Mouse (Mus musculus): ENCODE measurements at regions not wholly inside any gene's neighbourhood (a gene's known extent, or its start where the extent isn't known, plus 50 kb on each side); places are given as distances from the start of the nearest gene placed in this dataset.

GRCm38 (mm10) chr7:73185591-73185990 is 189.7 kb upstream of the Rgma start:
- Histone ChIP-seq H3K4me1 (ENCODE audit: insufficient read depth) (no peaks in the 10 kb centered on the region), H3K9me3 (ENCODE audit: low read depth, low read length) (no peaks in the 10 kb centered on the region), H3K27ac (ENCODE audit: low read depth) (no peak overlapping the region), H3K27me3 (ENCODE audit: insufficient read depth, low read length) (no peaks in the 10 kb centered on the region), H3K4me2 (no peak overlapping the region), H3K9ac (no peak overlapping the region), H3K4me3 (ENCODE audit: low read depth, low read length) (no peak overlapping the region), H3K36me3 (ENCODE audit: insufficient read depth) (no peaks in the 10 kb centered on the region)
- ATAC-seq (ENCODE audit: insufficient read depth) (no peak), DNase-seq (no peak)
- 94% methylated on average over 5 of the region's 5 CpGs for WGBS
- no peak for TF ChIP-seq CTCF (IDR thresholded peaks at IDR 0.05; ENCODE audit: low read depth)

GRCm38 (mm10) chr7:73186501-73186900 is 188.8 kb upstream of the Rgma start:
- Histone ChIP-seq H3K36me3 (ENCODE audit: insufficient read depth) (no peaks in the 10 kb centered on the region), H3K9me3 (ENCODE audit: low read depth, low read length) (no peaks in the 10 kb centered on the region), H3K27me3 (ENCODE audit: insufficient read depth, low read length) (no peaks in the 10 kb centered on the region), H3K27ac (ENCODE audit: low read depth) (no peak overlapping the region), H3K9ac (no peak overlapping the region), H3K4me2 (no peak overlapping the region), H3K4me1 (ENCODE audit: insufficient read depth) (no peaks in the 10 kb centered on the region), H3K4me3 (ENCODE audit: low read depth, low read length) (no peak overlapping the region)
- WGBS: 87% methylated on average over 3 of the region's 3 CpGs
- no peak for TF ChIP-seq CTCF (IDR thresholded peaks at IDR 0.05; ENCODE audit: low read depth)
- ATAC-seq (ENCODE audit: insufficient read depth) (no peak), DNase-seq (no peak)

- WGBS: 51% methylated on average over 12 of the region's 12 CpGs
- Histone ChIP-seq H3K27me3 (ENCODE audit: insufficient read depth, low read length) (no peaks in the 10 kb centered on the region), H3K36me3 (ENCODE audit: insufficient read depth) (no peaks in the 10 kb centered on the region), H3K4me1 (ENCODE audit: insufficient read depth) (no peaks in the 10 kb centered on the region), H3K4me3 (ENCODE audit: low read depth, low read length) (no peak overlapping the region), H3K27ac (ENCODE audit: low read depth) (no peak overlapping the region), H3K9ac (no peak overlapping the region), H3K9me3 (ENCODE audit: low read depth, low read length) (peaks cover 5% of the 10 kb centered on the region; the same call in 1 of the 2 replicates), H3K4me2 (no peak overlapping the region)
- ATAC-seq (ENCODE audit: insufficient read depth): no peak
- DNase-seq: no peak
- no peak for TF ChIP-seq CTCF (IDR thresholded peaks at IDR 0.05; ENCODE audit: low read depth)
Measured at GRCm38 (mm10) chr7:73191388-73192278, 183.7 kb upstream of the Rgma start.

- no peaks in the 10 kb centered on the region; the same call in 1 of the 2 replicates for H3K4me1 ChIP-seq (ENCODE audit: insufficient read depth)
- no peak for ATAC-seq (ENCODE audit: insufficient read depth)
- H3K36me3 ChIP-seq (ENCODE audit: insufficient read depth): no peaks in the 10 kb centered on the region
- H3K9ac ChIP-seq: no peak overlapping the region
- H3K27me3 ChIP-seq (ENCODE audit: insufficient read depth, low read length): no peaks in the 10 kb centered on the region
- no peak for DNase-seq
- no peak for TF ChIP-seq CTCF (IDR thresholded peaks at IDR 0.05; ENCODE audit: low read depth)
- H3K27ac ChIP-seq (ENCODE audit: low read depth): no peak overlapping the region
- H3K4me3 ChIP-seq (ENCODE audit: low read depth, low read length): no peak overlapping the region
- no peak overlapping the region for H3K4me2 ChIP-seq
- peaks cover 5% of the 10 kb centered on the region; the same call in 1 of the 2 replicates for H3K9me3 ChIP-seq (ENCODE audit: low read depth, low read length)
- 69% methylated on average over 7 of the region's 7 CpGs for WGBS
Measured at GRCm38 (mm10) chr7:73192839-73193238, 182.5 kb upstream of the Rgma start.

GRCm38 (mm10) chr7:73195306-73195705 is 180.0 kb upstream of the Rgma start:
- no peak for DNase-seq
- Histone ChIP-seq H3K9me3 (ENCODE audit: low read depth, low read length) (peaks cover 5% of the 10 kb centered on the region; the same call in 1 of the 2 replicates), H3K4me2 (no peak overlapping the region), H3K27me3 (ENCODE audit: insufficient read depth, low read length) (no peaks in the 10 kb centered on the region), H3K4me1 (ENCODE audit: insufficient read depth) (no peaks in the 10 kb centered on the region; the same call in 1 of the 2 replicates), H3K36me3 (ENCODE audit: insufficient read depth) (no peaks in the 10 kb centered on the region), H3K4me3 (ENCODE audit: low read depth, low read length) (no peak overlapping the region), H3K9ac (no peak overlapping the region), H3K27ac (ENCODE audit: low read depth) (no peak overlapping the region)
- no peak for ATAC-seq (ENCODE audit: insufficient read depth)
- TF ChIP-seq CTCF (IDR thresholded peaks at IDR 0.05; ENCODE audit: low read depth): no peak
- WGBS: 37% methylated on average over 4 of the region's 4 CpGs

- Histone ChIP-seq H3K27ac (ENCODE audit: low read depth) (no peak overlapping the region), H3K4me2 (no peak overlapping the region), H3K9me3 (ENCODE audit: low read depth, low read length) (peaks cover 5% of the 10 kb centered on the region; the same call in 1 of the 2 replicates), H3K27me3 (ENCODE audit: insufficient read depth, low read length) (no peaks in the 10 kb centered on the region), H3K4me1 (ENCODE audit: insufficient read depth) (no peaks in the 10 kb centered on the region; the same call in 1 of the 2 replicates), H3K9ac (no peak overlapping the region), H3K4me3 (ENCODE audit: low read depth, low read length) (no peak overlapping the region), H3K36me3 (ENCODE audit: insufficient read depth) (no peaks in the 10 kb centered on the region)
- ATAC-seq (ENCODE audit: insufficient read depth) (no peak), DNase-seq (peak; percentile 58)
- 57% methylated on average over 12 of the region's 12 CpGs for WGBS
- no peak for TF ChIP-seq CTCF (IDR thresholded peaks at IDR 0.05; ENCODE audit: low read depth)
Measured at GRCm38 (mm10) chr7:73196851-73197531, 178.3 kb upstream of the Rgma start.

GRCm38 (mm10) chr7:73198069-73198468 is 177.2 kb upstream of the Rgma start:
- 31% methylated on average over 5 of the region's 5 CpGs for WGBS
- Histone ChIP-seq H3K36me3 (ENCODE audit: insufficient read depth) (no peaks in the 10 kb centered on the region), H3K4me1 (ENCODE audit: insufficient read depth) (no peaks in the 10 kb centered on the region; the same call in 1 of the 2 replicates)

More at GRCm38 (mm10) chr7:73198069-73198468, 177.2 kb upstream of the Rgma start:
- TF ChIP-seq CTCF (IDR thresholded peaks at IDR 0.05; ENCODE audit: low read depth): no peak
- H3K27ac ChIP-seq (ENCODE audit: low read depth): no peak overlapping the region
- no peaks in the 10 kb centered on the region for H3K27me3 ChIP-seq (ENCODE audit: insufficient read depth, low read length)
- peak; percentile 53 for DNase-seq
- no peak overlapping the region for H3K9ac ChIP-seq
- no peak overlapping the region for H3K4me2 ChIP-seq
- peaks cover 5% of the 10 kb centered on the region; the same call in 1 of the 2 replicates for H3K9me3 ChIP-seq (ENCODE audit: low read depth, low read length)
- no peak for ATAC-seq (ENCODE audit: insufficient read depth)
- H3K4me3 ChIP-seq (ENCODE audit: low read depth, low read length): no peak overlapping the region

Data from lung, embryonic 14.5 days (tissue).